Mouse (Mus musculus): ENCODE measurements around the gene Olfr50. TPM values are rescaled to one million over a fixed set of nuclear protein-coding genes. Genes with fewer than 3 reads are reported as not detected.

The Olfr50 gene
- not detected in 2 replicates for polyA plus RNA-seq (2015; fragmentation: Nextera tagmentation; extraction: Ambion mirVana)

GRCm38 (mm10) chr2:36790238-36790637 is at the start of gene Olfr50:
Olfr50 (plus strand) TSS chr2:36790538.
- ATAC-seq (ENCODE audit: low FRiP score) = no peak
- 85% methylated on average over 2 of the region's 2 CpGs for WGBS
- H3K36me3 ChIP-seq = no peaks in the 10 kb centered on the region

DNA sequence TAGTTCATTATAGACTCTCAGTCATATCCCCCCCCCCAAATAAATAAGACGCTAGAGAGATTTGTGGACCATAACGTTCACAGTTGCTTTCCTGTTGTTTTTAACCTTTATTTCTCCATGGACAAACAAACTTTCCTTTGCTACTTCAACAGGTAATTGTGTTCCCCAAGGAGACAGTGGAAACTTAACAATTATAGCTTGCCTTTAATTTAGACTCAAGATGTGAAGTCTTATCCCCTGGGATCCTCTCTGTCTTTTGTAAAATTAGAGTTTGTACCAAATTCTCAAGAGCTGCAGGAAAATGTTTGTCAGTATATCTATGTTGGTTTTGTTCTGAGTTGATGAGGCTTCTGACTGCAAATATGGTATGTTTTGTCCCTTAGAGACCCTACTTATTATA is 6.4 kb upstream of the Olfr50 start, which contains the start of gene Olfr348:
Olfr348 (plus strand) TSS at position 301 of the 400 bp plus-strand sequence.
- Histone ChIP-seq H3K36me3 (no peaks in the 10 kb centered on the region), H3K27me3 (replicated peaks) (no peaks in the 10 kb centered on the region), H3K4me2 (no peak within 1 kb of the TSS), H3K4me3 (replicated peaks) (no peak within 1 kb of the TSS), H3K9me3 (replicated peaks) (0 out of 2 replicates have a peak, but pooled peaks cover 5% of the 10 kb centered on the region), H3K27ac (replicated peaks) (no peak within 1 kb of the TSS), H3K9ac (replicated peaks) (no peak within 1 kb of the TSS), H3K4me1 (no peaks in the 10 kb centered on the region)
- 83% methylated on average over 2 of the region's 2 CpGs for WGBS
- no peak for ATAC-seq (ENCODE audit: low FRiP score)

More at GRCm38 (mm10) chr2:36790238-36790637, at the start of gene Olfr50:
- no peaks in the 10 kb centered on the region for H3K27me3 ChIP-seq (replicated peaks)
- H3K9me3 ChIP-seq (replicated peaks) = peaks cover 5% of the 10 kb centered on the region; the same call in 1 of the 2 replicates
- H3K27ac ChIP-seq (replicated peaks) = no peak within 1 kb of the TSS
- no peaks in the 10 kb centered on the region for H3K4me1 ChIP-seq
- H3K9ac ChIP-seq (replicated peaks) = no peak within 1 kb of the TSS
- H3K4me3 ChIP-seq (replicated peaks) = no peak within 1 kb of the TSS
- no peak within 1 kb of the TSS for H3K4me2 ChIP-seq

GRCm38 (mm10) chr2:36816932-36817331 is 26.6 kb downstream of the Olfr50 start, which contains the start of gene Olfr3:
Olfr3 (minus strand) TSS chr2:36817032.
- H3K36me3 ChIP-seq = no peaks in the 10 kb centered on the region
- no peaks in the 10 kb centered on the region for H3K4me1 ChIP-seq
- no peak within 1 kb of the TSS for H3K4me2 ChIP-seq
- H3K27me3 ChIP-seq (replicated peaks) = no peaks in the 10 kb centered on the region
- H3K27ac ChIP-seq (replicated peaks) = no peak within 1 kb of the TSS
- no peak within 1 kb of the TSS for H3K9ac ChIP-seq (replicated peaks)
- no peak for ATAC-seq (ENCODE audit: low FRiP score)
- no peak within 1 kb of the TSS for H3K4me3 ChIP-seq (replicated peaks)
- H3K9me3 ChIP-seq (replicated peaks) = peaks cover 6% of the 10 kb centered on the region
- WGBS = 73% methylated on average over 1 of the region's 1 CpGs

GRCm38 (mm10) chr2:36846010-36846409 is 55.7 kb downstream of the Olfr50 start, which contains the start of gene Olfr350:
Olfr350 (plus strand) TSS chr2:36846310.
- Histone ChIP-seq H3K27ac (replicated peaks) (no peak within 1 kb of the TSS), H3K36me3 (no peaks in the 10 kb centered on the region), H3K4me2 (no peak within 1 kb of the TSS), H3K27me3 (replicated peaks) (no peaks in the 10 kb centered on the region), H3K4me3 (replicated peaks) (no peak within 1 kb of the TSS), H3K9ac (replicated peaks) (no peak within 1 kb of the TSS), H3K4me1 (no peaks in the 10 kb centered on the region), H3K9me3 (replicated peaks) (0 out of 2 replicates have a peak, but pooled peaks cover 14% of the 10 kb centered on the region)
- ATAC-seq (ENCODE audit: low FRiP score) = no peak
- WGBS = 92% methylated on average over 1 of the region's 1 CpGs

Other genes starting within 250 kb of the Olfr50 start
- not detected in 2 replicates for gene Olfr344, start 223.9 kb upstream of the Olfr50 start, polyA plus RNA-seq (2015; fragmentation: Nextera tagmentation; extraction: Ambion mirVana)
- gene Olfr345, start 150.5 kb upstream of the Olfr50 start, polyA plus RNA-seq (2015; fragmentation: Nextera tagmentation; extraction: Ambion mirVana) = not detected in 2 replicates
- gene Olfr346, start 104.8 kb upstream of the Olfr50 start, polyA plus RNA-seq (2015; fragmentation: Nextera tagmentation; extraction: Ambion mirVana) = not detected in 2 replicates
- gene Olfr347, start 58.6 kb upstream of the Olfr50 start, polyA plus RNA-seq (2015; fragmentation: Nextera tagmentation; extraction: Ambion mirVana) = not detected in 2 replicates
- not detected in 2 replicates for gene Olfr348, start 6.3 kb upstream of the Olfr50 start, polyA plus RNA-seq (2015; fragmentation: Nextera tagmentation; extraction: Ambion mirVana)
- not detected in 2 replicates for gene Olfr3, start 26.5 kb downstream of the Olfr50 start, polyA plus RNA-seq (2015; fragmentation: Nextera tagmentation; extraction: Ambion mirVana)
- gene Olfr350, start 55.8 kb downstream of the Olfr50 start, polyA plus RNA-seq (2015; fragmentation: Nextera tagmentation; extraction: Ambion mirVana) = not detected in 2 replicates
- not detected in 2 replicates for gene Olfr351, start 72.1 kb downstream of the Olfr50 start, polyA plus RNA-seq (2015; fragmentation: Nextera tagmentation; extraction: Ambion mirVana)
- not detected in 2 replicates for gene Olfr352, start 77.9 kb downstream of the Olfr50 start, polyA plus RNA-seq (2015; fragmentation: Nextera tagmentation; extraction: Ambion mirVana)
- not detected in 2 replicates for gene Olfr353, start 102.4 kb downstream of the Olfr50 start, polyA plus RNA-seq (2015; fragmentation: Nextera tagmentation; extraction: Ambion mirVana)
- gene Olfr354, start 115.1 kb downstream of the Olfr50 start, polyA plus RNA-seq (2015; fragmentation: Nextera tagmentation; extraction: Ambion mirVana) = not detected in 2 replicates
- not detected in 2 replicates for gene Olfr355, start 138.4 kb downstream of the Olfr50 start, polyA plus RNA-seq (2015; fragmentation: Nextera tagmentation; extraction: Ambion mirVana)
- not detected in 2 replicates for gene Olfr356, start 146.6 kb downstream of the Olfr50 start, polyA plus RNA-seq (2015; fragmentation: Nextera tagmentation; extraction: Ambion mirVana)
- not detected in 2 replicates for gene Olfr357, start 203.3 kb downstream of the Olfr50 start, polyA plus RNA-seq (2015; fragmentation: Nextera tagmentation; extraction: Ambion mirVana)
- not detected in 2 replicates for gene Olfr358, start 218.8 kb downstream of the Olfr50 start, polyA plus RNA-seq (2015; fragmentation: Nextera tagmentation; extraction: Ambion mirVana)